Mouse (Mus musculus): ENCODE measurements around the gene Tef.

DNA sequence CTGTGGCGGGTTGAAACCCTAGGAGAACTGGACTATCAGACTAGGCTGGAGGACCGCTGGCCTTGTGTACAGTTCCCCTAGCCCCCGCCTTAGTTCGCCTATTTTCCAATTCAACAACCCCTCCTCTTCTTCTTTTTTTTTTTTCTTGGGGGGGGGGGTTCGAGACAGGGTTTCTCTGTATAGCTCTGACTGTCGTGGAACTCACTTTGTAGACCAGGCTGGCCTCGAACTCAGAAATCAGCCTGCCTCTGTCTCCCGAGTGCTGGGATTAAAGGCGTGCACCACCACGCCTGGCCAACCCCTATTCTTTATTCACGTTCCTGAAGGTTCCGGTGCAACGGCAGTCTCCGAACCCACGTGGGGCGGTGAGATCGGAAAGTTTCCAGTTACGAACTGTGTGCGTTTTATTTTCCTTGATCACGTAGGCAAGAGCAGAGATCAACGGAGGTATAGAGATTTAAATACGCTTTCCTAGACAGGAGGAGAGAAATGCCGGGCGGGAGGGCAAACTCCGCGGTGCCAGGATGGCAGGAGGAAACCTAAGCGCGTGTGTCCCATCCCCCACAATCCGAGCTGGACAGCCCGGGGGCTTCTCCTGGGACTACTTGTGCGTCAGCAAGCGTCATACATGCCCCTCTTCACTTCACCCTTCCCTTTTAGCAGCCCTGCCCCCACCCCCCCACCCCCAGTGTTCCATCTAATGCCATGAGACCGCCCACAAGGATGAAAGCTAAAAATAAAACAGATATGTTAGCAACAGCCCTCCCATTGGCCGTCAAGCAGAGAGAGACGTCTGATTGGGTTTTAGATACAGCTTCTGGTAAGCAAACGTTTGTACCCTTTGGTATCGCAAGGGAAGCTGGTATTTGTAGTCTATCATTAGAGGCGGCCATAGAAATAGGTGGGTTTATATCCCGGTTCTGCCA, 57.4 kb downstream of the Tef start:
- no peak for TF ChIP-seq CTCF (IDR thresholded peaks at IDR 0.05; ENCODE audit: low read depth, low read length)
- TF ChIP-seq POLR2AphosphoS5 (IDR thresholded peaks at IDR 0.05; ENCODE audit: insufficient replicate concordance, low read depth, low read length), result no peak
